Mouse (Mus musculus) MEL (cell line): ENCODE data around the gene Vac14. TPM values are rescaled to one million over a fixed set of nuclear protein-coding genes. Genes with fewer than 3 reads are reported as not detected.

ENCODE experiments used
- DNase-seq: peaks from one replicate; pipeline ENCODE4 v3.0.0; 2011; ENCODE audit warnings: low read depth, low spot score
- H3K27ac ChIP-seq: 2 replicates; pipeline ENCODE4 v1.5.1; 2012; ENCODE audit warnings: low read depth, mild to moderate bottlenecking, control low read depth, low read length, moderate library complexity; ENCODE audit not compliant: control insufficient read depth
- H3K27me3 ChIP-seq, 2 experiments: fragments of 150-350 bp in 1 of 2; sonication (generic) in 1 of 2; 2 replicates each; pipeline ENCODE4 v1.6.1; 2012; ENCODE audit warnings: low read length in 2 of 2, mild to moderate bottlenecking in 2 of 2, improper control_type of control experiment in 1 of 2, moderate library complexity in 1 of 2; ENCODE audit not compliant: insufficient read depth in 2 of 2, control insufficient read depth in 1 of 2
- H3K36me3 ChIP-seq, 2 experiments: 2 replicates each; pipeline ENCODE4 v1.6.1; 2012 to 2014; ENCODE audit warnings: low read length in 2 of 2, improper control_type of control experiment in 1 of 2, inconsistent platforms in 1 of 2, mild to moderate bottlenecking in 1 of 2; ENCODE audit not compliant: insufficient read depth in 2 of 2, control insufficient read depth in 1 of 2
- H3K4me1 ChIP-seq, 2 experiments: fragments of 150-350 bp in 1 of 2; sonication (generic) in 1 of 2; 2 replicates each; pipeline ENCODE4 v1.6.1; 2012; ENCODE audit warnings: low read length in 2 of 2, improper control_type of control experiment in 1 of 2, mild to moderate bottlenecking in 1 of 2; ENCODE audit not compliant: insufficient read depth in 2 of 2, control insufficient read depth in 1 of 2
- H3K4me3 ChIP-seq, 2 experiments: fragments of 150-350 bp in 1 of 2; sonication (generic) in 1 of 2; 2 replicates each; pipeline ENCODE4 v1.5.1; 2012; ENCODE audit warnings: low read depth in 2 of 2, low read length in 2 of 2, mild to moderate bottlenecking in 2 of 2, moderate library complexity in 2 of 2, control low read depth in 1 of 2, improper control_type of control experiment in 1 of 2; ENCODE audit not compliant: control insufficient read depth in 1 of 2, insufficient read depth in 1 of 2
- H3K79me2 ChIP-seq: 2 replicates; pipeline ENCODE4 v1.6.1; 2012; ENCODE audit warnings: mild to moderate bottlenecking, low read length, moderate library complexity; ENCODE audit not compliant: control insufficient read depth, poor library complexity, insufficient read depth
- H3K9ac ChIP-seq: 2 replicates; pipeline ENCODE4 v1.6.1; 2012; ENCODE audit warnings: low read depth, mild to moderate bottlenecking, control low read depth, low read length, moderate library complexity; ENCODE audit not compliant: control insufficient read depth, poor library complexity, severe bottlenecking
- H3K9me3 ChIP-seq: fragments of 150-350 bp; sonication (generic); replicated peaks from 2 replicates; pipeline ENCODE4 v1.6.1; 2012; ENCODE audit warnings: mild to moderate bottlenecking, low read length, improper control_type of control experiment, moderate library complexity; ENCODE audit not compliant: insufficient read depth
- CTCF ChIP-seq, 3 experiments: IDR thresholded peaks in 2 of 3; conservative IDR thresholded peaks in 1 of 3; 2 replicates each; pipeline ENCODE4 v1.5.1; 2011 to 2012; ENCODE audit warnings: low read length in 3 of 3, low read depth in 2 of 3, mild to moderate bottlenecking in 2 of 3, improper control_type of control experiment in 1 of 3, inconsistent platforms in 1 of 3, mixed read lengths in 1 of 3, moderate library complexity in 1 of 3; ENCODE audit not compliant: control insufficient read depth in 1 of 3, insufficient read depth in 1 of 3, poor library complexity in 1 of 3, severe bottlenecking in 1 of 3
- E2F4 ChIP-seq: IDR thresholded peaks from 2 replicates; pipeline ENCODE4 v1.6.1; 2011; ENCODE audit warnings: low read depth, low read length, improper control_type of control experiment, borderline replicate concordance
- ELF1 ChIP-seq: IDR thresholded peaks from 2 replicates; pipeline ENCODE4 v1.6.1; 2014; ENCODE audit warnings: low read depth, mild to moderate bottlenecking, inconsistent platforms, low read length, improper control_type of control experiment, moderate library complexity
- EP300 ChIP-seq, 2 experiments: IDR thresholded peaks; 2 replicates each; pipeline ENCODE4 v1.6.1; 2011; ENCODE audit warnings: improper control_type of control experiment in 2 of 2, low read length in 2 of 2, low read depth in 1 of 2, mild to moderate bottlenecking in 1 of 2
- GABPA ChIP-seq: IDR thresholded peaks from 2 replicates; pipeline ENCODE4 v1.6.1; 2012; ENCODE audit warnings: low read depth, mild to moderate bottlenecking, inconsistent platforms, low read length, improper control_type of control experiment, moderate library complexity
- GATA1 ChIP-seq: IDR thresholded peaks from 2 replicates; pipeline ENCODE4 v1.6.1; 2011; ENCODE audit warnings: low read depth, low read length, improper control_type of control experiment
- HCFC1 ChIP-seq: IDR thresholded peaks from 2 replicates; pipeline ENCODE4 v1.6.1; 2012; ENCODE audit warnings: low read depth, mild to moderate bottlenecking, inconsistent platforms, low read length, improper control_type of control experiment, moderate library complexity
- KAT2A ChIP-seq: conservative IDR thresholded peaks from 2 replicates; pipeline ENCODE4 v1.6.1; 2012; ENCODE audit warnings: low read depth, low read length, improper control_type of control experiment, inconsistent platforms
- MAFK ChIP-seq: IDR thresholded peaks from 2 replicates; pipeline ENCODE4 v1.6.1; 2011; ENCODE audit warnings: low read depth, mild to moderate bottlenecking, low read length, improper control_type of control experiment, borderline replicate concordance
- MAX ChIP-seq: IDR thresholded peaks from 2 replicates; pipeline ENCODE4 v1.6.1; 2011; ENCODE audit warnings: low read length, improper control_type of control experiment
- MXI1 ChIP-seq: IDR thresholded peaks from 2 replicates; pipeline ENCODE4 v1.6.1; 2011; ENCODE audit warnings: mild to moderate bottlenecking, low read depth, low read length, improper control_type of control experiment
- NELFE ChIP-seq: IDR thresholded peaks from 2 replicates; pipeline ENCODE4 v1.6.1; 2011; ENCODE audit warnings: low read depth, low read length, improper control_type of control experiment
- NRF1 ChIP-seq: IDR thresholded peaks from 2 replicates; pipeline ENCODE4 v1.6.1; 2014; ENCODE audit warnings: low read depth, mild to moderate bottlenecking, inconsistent platforms, low read length, improper control_type of control experiment, moderate library complexity; ENCODE audit not compliant: poor library complexity, insufficient read depth, severe bottlenecking
- POLR2A ChIP-seq, 2 experiments: IDR thresholded peaks; 2 replicates each; pipeline ENCODE4 v1.6.1; 2011 to 2012; ENCODE audit warnings: low read length in 2 of 2, mild to moderate bottlenecking in 2 of 2, control low read depth in 1 of 2, improper control_type of control experiment in 1 of 2, low read depth in 1 of 2, moderate library complexity in 1 of 2; ENCODE audit not compliant: control insufficient read depth in 1 of 2, insufficient read depth in 1 of 2, poor library complexity in 1 of 2
- POLR2AphosphoS2 ChIP-seq: IDR thresholded peaks from 2 replicates; pipeline ENCODE4 v1.6.1; 2011; ENCODE audit warnings: low read length, improper control_type of control experiment
- RAD21 ChIP-seq: IDR thresholded peaks from 2 replicates; pipeline ENCODE4 v1.6.1; 2011; ENCODE audit warnings: mild to moderate bottlenecking, low read depth, low read length, improper control_type of control experiment
- RCOR1 ChIP-seq: IDR thresholded peaks from 2 replicates; pipeline ENCODE4 v1.6.1; 2012; ENCODE audit warnings: low read depth, mild to moderate bottlenecking, inconsistent platforms, low read length, improper control_type of control experiment
- SIN3A ChIP-seq: IDR thresholded peaks from 2 replicates; pipeline ENCODE4 v1.6.1; 2012; ENCODE audit warnings: low read length, improper control_type of control experiment, inconsistent platforms
- SMC3 ChIP-seq: IDR thresholded peaks from 2 replicates; pipeline ENCODE4 v1.6.1; 2011; ENCODE audit warnings: low read depth, low read length, improper control_type of control experiment
- TCF12 ChIP-seq: IDR thresholded peaks from 2 replicates; pipeline ENCODE4 v1.6.1; 2014; ENCODE audit warnings: low read depth, mild to moderate bottlenecking, inconsistent platforms, low read length, improper control_type of control experiment, moderate library complexity
- UBTF ChIP-seq: IDR thresholded peaks from 2 replicates; pipeline ENCODE4 v1.6.1; 2012; ENCODE audit warnings: low read depth, mild to moderate bottlenecking, inconsistent platforms, low read length, improper control_type of control experiment, moderate library complexity, borderline replicate concordance; ENCODE audit not compliant: insufficient read depth
- USF2 ChIP-seq, 2 experiments: IDR thresholded peaks; 2 replicates each; pipeline ENCODE4 v1.6.1; 2011 to 2012; ENCODE audit warnings: improper control_type of control experiment in 2 of 2, low read length in 2 of 2, borderline replicate concordance in 1 of 2, inconsistent platforms in 1 of 2, low read depth in 1 of 2, mild to moderate bottlenecking in 1 of 2; ENCODE audit not compliant: insufficient read depth in 1 of 2
- ZC3H11A ChIP-seq: IDR thresholded peaks from 2 replicates; pipeline ENCODE4 v1.6.1; 2012; ENCODE audit warnings: low read depth, mild to moderate bottlenecking, inconsistent platforms, low read length, improper control_type of control experiment
- ZKSCAN1 ChIP-seq: IDR thresholded peaks from 2 replicates; pipeline ENCODE4 v1.6.1; 2012; ENCODE audit warnings: low read depth, mild to moderate bottlenecking, inconsistent platforms, low read length, improper control_type of control experiment, moderate library complexity
- polyA plus RNA-seq, 2 experiments: library from polyadenylated mRNA; stranded (reverse) in 1 of 2; unstranded in 1 of 2; fragments of >175 nt in 1 of 2; fragments of >200 nt in 1 of 2; gene quantifications; 2 replicates each; pipeline versions ENCODE4 v1.2.1 to v1.2.4; 2012; ENCODE audit warnings: low replicate concordance in 2 of 2, low read depth in 1 of 2; ENCODE audit not compliant: insufficient read length in 2 of 2, insufficient read depth in 1 of 2, missing spikeins in 1 of 2
- total RNA-seq: library from RNA; depleted of rRNA; stranded (reverse); fragments of 300-350 nt; gene quantifications from 2 replicates; pipeline ENCODE4 v1.2.3, GENCODE M21; 2012

Gene Vac14
- total and polyA plus RNA-seq, 3 experiments: 31.7 to 86.0 TPM; not detected in 1

DNA sequence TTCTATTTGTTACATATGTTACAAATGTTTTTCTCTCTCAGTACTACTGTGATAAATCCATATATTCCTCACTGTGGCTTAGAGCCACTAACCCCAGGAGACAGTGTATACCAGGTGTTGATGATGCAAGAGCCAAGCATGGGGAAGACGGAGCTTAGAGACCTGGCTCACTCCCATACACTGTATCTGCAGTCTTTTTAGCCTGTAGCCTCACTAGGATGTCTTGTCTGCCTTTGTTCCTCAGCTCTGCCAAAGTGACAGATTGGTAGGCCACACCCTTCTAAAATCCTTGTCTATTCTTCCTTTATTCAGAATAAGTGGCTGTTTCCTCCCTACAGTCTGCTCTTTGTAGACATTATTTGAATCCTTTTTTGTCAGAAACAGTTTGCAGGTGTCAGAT, 37.4 kb downstream of the Vac14 start:
- Histone ChIP-seq H3K4me3 (no peak overlapping the region), H3K4me1 (no peaks in the 10 kb centered on the region), H3K9me3 (no peaks in the 10 kb centered on the region), H3K79me2 (no peaks in the 10 kb centered on the region), H3K27ac (no peak overlapping the region), H3K27me3 (no peaks in the 10 kb centered on the region), H3K9ac (no peak overlapping the region), H3K36me3 (peaks cover 0 to 4% of the 10 kb centered on the region in 2 experiments; a peak in 1 of 4 replicates)
- no peak for DNase-seq
- TF ChIP-seq EP300 (IDR thresholded peaks at IDR 0.05; ENCODE audit: low read depth in 1 of 2, low read length in 2 of 2): no peak
- no peak for TF ChIP-seq ZKSCAN1
- TF ChIP-seq GATA1: no peak
- TF ChIP-seq RAD21: no peak
- TF ChIP-seq E2F4: no peak
- TF ChIP-seq GABPA: no peak
- no peak for TF ChIP-seq MAFK
- TF ChIP-seq UBTF: no peak
- no peak for TF ChIP-seq SIN3A
- TF ChIP-seq ZC3H11A: no peak
- TF ChIP-seq POLR2A (IDR thresholded peaks at IDR 0.05; ENCODE audit: control insufficient read depth in 1 of 2, insufficient read depth in 1 of 2, low read depth in 1 of 2, low read length in 2 of 2, poor library complexity in 1 of 2): no peak
- no peak for TF ChIP-seq TCF12
- TF ChIP-seq CTCF (IDR thresholded peaks at IDR 0.05 in 2 of 3, conservative IDR thresholded peaks at IDR 0.05 in 1 of 3; ENCODE audit: control insufficient read depth in 1 of 3, insufficient read depth in 1 of 3, low read depth in 2 of 3, low read length in 3 of 3, poor library complexity in 1 of 3, severe bottlenecking in 1 of 3): no peak
- no peak for TF ChIP-seq MXI1
- no peak for TF ChIP-seq POLR2AphosphoS2
- TF ChIP-seq MAX: no peak
- TF ChIP-seq KAT2A: no peak
- TF ChIP-seq NELFE: no peak
- TF ChIP-seq NRF1: no peak
- TF ChIP-seq HCFC1: no peak

DNA sequence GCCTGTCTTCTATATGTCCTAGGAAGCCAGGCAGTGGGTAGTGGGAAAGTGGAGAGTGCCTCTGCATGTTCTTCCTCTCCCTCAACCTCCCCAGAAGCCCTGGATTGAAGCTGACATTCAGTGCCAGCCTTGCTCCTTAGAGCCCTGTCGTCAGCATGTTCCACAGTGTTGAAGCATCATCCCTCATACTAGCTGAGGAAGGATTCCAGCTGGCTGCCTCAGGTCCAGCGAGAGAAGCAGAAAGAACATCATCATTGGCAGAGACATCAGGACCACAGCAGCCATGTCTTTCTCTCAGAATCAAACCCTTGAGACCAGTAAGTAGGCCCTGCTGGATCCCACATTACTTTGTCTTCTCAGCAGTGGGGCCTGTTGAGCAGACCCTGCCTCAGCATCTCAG, 39.3 kb downstream of the Vac14 start:
- DNase-seq: no peak
- H3K9me3 ChIP-seq: no peaks in the 10 kb centered on the region
- no peak overlapping the region for H3K4me3 ChIP-seq
- no peaks in the 10 kb centered on the region for H3K27me3 ChIP-seq
- no peaks in the 10 kb centered on the region for H3K79me2 ChIP-seq
- peaks cover 0 to 4% of the 10 kb centered on the region in 2 experiments; a peak in 1 of 4 replicates for H3K36me3 ChIP-seq
- TF ChIP-seq RCOR1 (no peak), NELFE (no peak), ELF1 (no peak), SMC3 (no peak), SIN3A (no peak), USF2 (IDR thresholded peaks at IDR 0.05; ENCODE audit: borderline replicate concordance in 1 of 2, insufficient read depth in 1 of 2, low read depth in 1 of 2, low read length in 2 of 2) (no peak), MAX (no peak), MAFK (no peak), CTCF (IDR thresholded peaks at IDR 0.05 in 2 of 3, conservative IDR thresholded peaks at IDR 0.05 in 1 of 3; ENCODE audit: control insufficient read depth in 1 of 3, insufficient read depth in 1 of 3, low read depth in 2 of 3, low read length in 3 of 3, poor library complexity in 1 of 3, severe bottlenecking in 1 of 3) (no peak)
- H3K4me1 ChIP-seq: no peaks in the 10 kb centered on the region
- H3K9ac ChIP-seq: no peak overlapping the region
- no peak overlapping the region for H3K27ac ChIP-seq
